Mouse (Mus musculus) CH12.LX (cell line): ENCODE data around the gene Rps21. TPM values are rescaled to one million over a fixed set of nuclear protein-coding genes. Genes with fewer than 3 reads are reported as not detected.

Experiments used
- DNase-seq: peaks from one replicate; pipeline ENCODE4 v3.0.0-alpha.2; 2013; ENCODE audit errors: extremely low read depth
- H3K27ac ChIP-seq: 2 replicates; pipeline ENCODE4 v1.5.1; 2012; ENCODE audit warnings: low read depth, mild to moderate bottlenecking, control low read depth, moderate library complexity; ENCODE audit not compliant: insufficient read depth
- H3K27me3 ChIP-seq: replicated peaks from 2 replicates; pipeline ENCODE3; 2012; ENCODE audit warnings: inconsistent platforms
- H3K36me3 ChIP-seq, 2 experiments: replicated peaks in 1 of 2; 2 replicates each; pipeline versions ENCODE3 to v1.6.1; 2012; ENCODE audit warnings: inconsistent platforms in 1 of 2, low read length in 1 of 2, mild to moderate bottlenecking in 1 of 2, mixed read lengths in 1 of 2, moderate library complexity in 1 of 2; ENCODE audit not compliant: control insufficient read depth in 1 of 2, insufficient read depth in 1 of 2
- H3K4me1 ChIP-seq, 2 experiments: 2 replicates each; pipeline ENCODE4 v1.6.1; 2012; ENCODE audit warnings: inconsistent platforms in 1 of 2, moderate library complexity in 1 of 2; ENCODE audit not compliant: insufficient read depth in 2 of 2, control insufficient read depth in 1 of 2
- H3K4me2 ChIP-seq: 2 replicates; pipeline ENCODE4 v1.6.1; 2012; ENCODE audit warnings: low read depth, mild to moderate bottlenecking, control low read depth; ENCODE audit not compliant: poor library complexity, insufficient read depth, severe bottlenecking
- H3K4me3 ChIP-seq, 3 experiments: fragments of 150-350 bp in 1 of 3; sonication (generic) in 1 of 3; replicated peaks in 1 of 3; 2 replicates each; pipeline versions ENCODE3 to v1.5.1; 2011 to 2012; ENCODE audit warnings: low read depth in 2 of 3, low read length in 2 of 3, mild to moderate bottlenecking in 2 of 3, moderate library complexity in 2 of 3, control low read depth in 1 of 3, improper control_type of control experiment in 1 of 3, inconsistent platforms in 1 of 3, mixed read lengths in 1 of 3; ENCODE audit not compliant: poor library complexity in 1 of 3
- H3K79me2 ChIP-seq: replicated peaks from 2 replicates; pipeline ENCODE4 v1.6.1; 2012; ENCODE audit warnings: mild to moderate bottlenecking, moderate library complexity; ENCODE audit not compliant: control insufficient read depth, poor library complexity, insufficient read depth, severe bottlenecking; ENCODE audit errors: extremely low read depth
- H3K9ac ChIP-seq: 2 replicates; pipeline ENCODE4 v1.6.1; 2012; ENCODE audit warnings: low read depth, mild to moderate bottlenecking, control low read depth, moderate library complexity; ENCODE audit not compliant: insufficient read depth
- H3K9me3 ChIP-seq: replicated peaks from 2 replicates; pipeline ENCODE3; 2012; ENCODE audit warnings: low read length, inconsistent platforms, mixed read lengths
- BHLHE40 ChIP-seq: IDR thresholded peaks from 2 replicates; pipeline ENCODE4 v1.6.1; 2011; ENCODE audit warnings: mild to moderate bottlenecking, low read depth, low read length, improper control_type of control experiment
- CHD1 ChIP-seq: IDR thresholded peaks from 2 replicates; pipeline ENCODE4 v1.6.1; 2012; ENCODE audit warnings: low read depth, low read length, improper control_type of control experiment, inconsistent platforms
- MAX ChIP-seq: IDR thresholded peaks from 2 replicates; pipeline ENCODE4 v1.6.1; 2011; ENCODE audit warnings: low read length, improper control_type of control experiment
- MAZ ChIP-seq: IDR thresholded peaks from 2 replicates; pipeline ENCODE4 v1.6.1; 2012; ENCODE audit warnings: low read depth, mild to moderate bottlenecking, inconsistent platforms, low read length, improper control_type of control experiment, moderate library complexity
- MXI1 ChIP-seq: IDR thresholded peaks from 2 replicates; pipeline ENCODE4 v1.6.1; 2011; ENCODE audit warnings: mild to moderate bottlenecking, low read depth, low read length, improper control_type of control experiment
- MYC ChIP-seq: IDR thresholded peaks from 2 replicates; pipeline ENCODE4 v1.6.1; 2011; ENCODE audit warnings: low read depth, mild to moderate bottlenecking, improper control_type of control experiment, low read length
- POLR2AphosphoS2 ChIP-seq: IDR thresholded peaks from 2 replicates; pipeline ENCODE4 v1.6.1; 2011; ENCODE audit warnings: low read depth, low read length, improper control_type of control experiment
- RCOR1 ChIP-seq: conservative IDR thresholded peaks from 2 replicates; pipeline ENCODE4 v1.6.1; 2012; ENCODE audit warnings: low read depth, mild to moderate bottlenecking, inconsistent platforms, low read length, improper control_type of control experiment
- SIN3A ChIP-seq: IDR thresholded peaks from 2 replicates; pipeline ENCODE4 v1.6.1; 2012; ENCODE audit warnings: low read length, improper control_type of control experiment, inconsistent platforms
- ZNF384 ChIP-seq: IDR thresholded peaks from 2 replicates; pipeline ENCODE4 v1.6.1; 2012; ENCODE audit warnings: low read depth, low read length, improper control_type of control experiment, inconsistent platforms
- dilution Hi-C: fragments of 300-500 bp; cut with MboI; formaldehyde crosslinking; loops from 2 replicates; pipeline ENCODE4 v1.14.3; 2020; ENCODE audit warnings: low sequenced_read_pairs; ENCODE audit not compliant: extremely low pct_unique_long_range_greater_than_20kb, extremely low pct_ligation_motif_present
- in situ Hi-C: fragments of 300-500 bp; cut with MboI; formaldehyde crosslinking; loops from 3 replicates; pipeline ENCODE4 v1.14.3; 2019; ENCODE audit warnings: low sequenced_read_pairs, low pct_ligation_motif_present, low pct_unique_long_range_greater_than_20kb, mixed read lengths
- polyA plus RNA-seq: library from polyadenylated mRNA; unstranded; fragments of >175 nt; gene quantifications from 2 replicates; pipeline ENCODE4 v1.2.1, GENCODE M21; 2012; ENCODE audit warnings: low read depth; ENCODE audit not compliant: insufficient read length
- total RNA-seq, 2 experiments: library from RNA; depleted of rRNA; stranded (reverse); fragments of 300-350 nt in 1 of 2; fragments of >200 nt in 1 of 2; gene quantifications; 2 replicates each; pipeline ENCODE4 v1.2.3; 2012 to 2014

Gene Rps21
- total and polyA plus RNA-seq, 3 experiments, result 705 to 3,770 (median 1,686) TPM

DNA sequence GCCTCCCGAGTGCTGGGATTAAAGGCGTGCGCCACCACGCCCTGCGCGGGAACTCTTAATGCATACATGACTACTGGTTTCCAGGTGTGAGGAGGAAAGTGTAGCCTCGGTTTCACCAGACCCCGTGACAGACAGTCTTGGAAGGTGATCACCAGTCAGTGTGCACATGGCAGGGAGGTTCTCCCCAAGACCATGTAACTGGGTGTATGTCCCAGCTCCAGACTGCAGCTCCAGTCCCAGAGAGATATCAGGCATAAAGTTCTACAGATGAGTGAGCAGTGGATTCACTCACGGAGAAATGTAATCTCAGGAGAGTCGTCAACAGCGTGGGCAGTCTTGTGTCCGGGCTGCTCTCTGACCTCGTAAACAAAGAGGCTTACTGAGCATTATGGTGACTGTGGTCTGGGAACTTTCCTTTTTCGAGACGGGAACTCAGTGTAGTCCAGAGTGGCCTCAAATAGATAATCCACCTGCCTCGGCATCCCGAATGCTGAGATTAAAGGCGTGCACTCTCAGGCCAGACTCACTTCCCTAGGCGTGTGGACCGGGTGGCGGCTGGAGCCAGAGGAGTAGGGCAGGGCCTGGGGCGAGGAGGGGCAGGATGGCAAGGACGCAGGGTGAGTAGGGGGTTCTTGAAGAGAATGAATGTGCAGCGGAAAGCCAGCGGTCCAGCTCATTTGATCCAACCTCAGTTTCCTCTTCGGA is 729 bp upstream of the Rps21 start:
- no peak for DNase-seq
- no peaks in the 10 kb centered on the region for H3K27me3 ChIP-seq
- dilution Hi-C loops (no loop called here), in situ Hi-C loops (loop anchor here (10.0 kb wide), 1 partner anchor 342 kb away; no protein-coding TSS in a partner anchor)
- H3K4me3 ChIP-seq, result peak overlapping the region; percentile 57 to 77 (median 73)
- peaks cover 0 to 24% of the 10 kb centered on the region in 2 experiments; a peak in 3 of 4 replicates for H3K4me1 ChIP-seq
- no peaks in the 10 kb centered on the region for H3K9me3 ChIP-seq
- peak overlapping the region; percentile 21 for H3K27ac ChIP-seq
- H3K79me2 ChIP-seq, result peaks cover 14% of the 10 kb centered on the region
- peaks cover 32 to 44% of the 10 kb centered on the region in 2 experiments for H3K36me3 ChIP-seq
- 0 out of 2 replicates have a peak, but pooled peaks have one; percentile 17 for TF ChIP-seq CHD1
- no peak for TF ChIP-seq RCOR1
- TF ChIP-seq MAX, result peak; percentile 74
- TF ChIP-seq ZNF384, result no peak
- no peak for TF ChIP-seq MAZ
- TF ChIP-seq MYC, result peak; percentile 77
- TF ChIP-seq MXI1, result peak; percentile 35; the same call in 1 of the 2 replicates
- TF ChIP-seq SIN3A, result 0 out of 2 replicates have a peak, but pooled peaks have one; percentile 14
- TF ChIP-seq POLR2AphosphoS2, result no peak
- TF ChIP-seq BHLHE40, result 0 out of 2 replicates have a peak, but pooled peaks have one; percentile 48
- H3K9ac ChIP-seq, result peak overlapping the region; percentile 67
- H3K4me2 ChIP-seq, result peak overlapping the region; percentile 41; the same call in 1 of the 2 replicates

DNA sequence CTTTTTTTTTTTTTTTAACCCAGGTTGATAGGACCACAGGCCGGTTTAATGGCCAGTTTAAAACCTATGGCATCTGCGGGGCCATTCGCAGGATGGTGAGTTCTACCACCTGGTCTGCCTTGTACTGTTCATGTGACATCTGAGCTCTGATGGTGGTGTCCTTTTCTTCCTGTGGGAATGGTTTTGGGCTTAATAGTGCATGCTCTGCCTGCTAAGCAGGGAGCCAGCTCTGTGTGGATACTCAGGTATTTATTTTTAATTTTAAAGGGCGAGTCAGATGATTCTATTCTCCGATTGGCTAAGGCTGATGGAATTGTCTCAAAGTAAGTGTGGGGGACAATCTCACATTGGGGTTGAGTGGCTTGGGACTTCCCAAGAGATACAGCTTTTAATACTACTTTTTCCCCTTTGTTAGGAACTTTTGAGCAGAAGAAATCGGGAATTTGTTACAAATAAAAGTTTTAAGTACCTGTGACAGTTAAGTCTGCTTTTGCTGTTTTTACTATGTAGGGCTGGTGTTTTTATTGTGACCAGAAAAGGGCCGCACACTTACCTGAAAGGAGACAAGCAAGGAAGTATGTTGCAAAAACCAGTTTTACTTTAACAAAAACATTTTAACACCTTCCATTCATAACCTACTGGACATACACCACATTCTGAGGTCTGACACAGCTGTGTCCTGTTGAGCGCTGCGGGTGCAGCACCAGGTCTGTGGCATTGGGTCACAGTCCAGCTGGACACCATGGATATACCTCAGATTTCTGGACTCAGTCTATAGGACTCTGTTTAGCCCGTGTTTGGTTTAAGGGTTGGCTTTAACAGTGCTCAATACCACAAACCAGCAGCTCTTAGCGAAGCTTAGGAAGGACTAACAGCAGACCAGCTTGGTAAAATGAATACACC is 1.0 kb downstream of the Rps21 start:
- peak overlapping the region; percentile 72 for H3K4me2 ChIP-seq
- H3K36me3 ChIP-seq, result peaks cover 50 to 61% of the 10 kb centered on the region in 2 experiments
- dilution Hi-C loops (no loop called here), in situ Hi-C loops (loop anchor here (10.0 kb wide), 1 partner anchor 343 kb away; no protein-coding TSS in a partner anchor)
- DNase-seq, result no peak
- H3K27ac ChIP-seq, result no peak overlapping the region
- H3K4me3 ChIP-seq, result peak overlapping the region; percentile 77 to 96 (median 91)
- H3K79me2 ChIP-seq, result peaks cover 14% of the 10 kb centered on the region
- no peaks in the 10 kb centered on the region for H3K9me3 ChIP-seq
- peaks cover 0 to 24% of the 10 kb centered on the region in 2 experiments; a peak in 3 of 4 replicates for H3K4me1 ChIP-seq
- TF ChIP-seq MAX, result no peak
- TF ChIP-seq ZNF384, result no peak
- no peak for TF ChIP-seq POLR2AphosphoS2
- 0 out of 2 replicates have a peak, but pooled peaks have one; percentile 2 for TF ChIP-seq MYC
- peak overlapping the region; percentile 88 for H3K9ac ChIP-seq
- H3K27me3 ChIP-seq, result no peaks in the 10 kb centered on the region
